Mouse (Mus musculus) urinary bladder, postnatal 14 days (tissue): ENCODE data around the gene Jazf1.

ENCODE experiments used
- DNase-seq: peaks from one replicate; pipeline ENCODE4 v3.0.0; 2021; ENCODE audit warnings: low spot score

Gene Jazf1

GRCm38 (mm10) chr6:53067989-53068874, at the start of gene Jazf1:
TSS of gene Jazf1 (minus strand) at chr6:53068631.
- peak; percentile 50 for DNase-seq

- DNase-seq, result no peak
Measured at GRCm38 (mm10) chr6:53117855-53118254, 49.4 kb upstream of the Jazf1 start.

GRCm38 (mm10) chr6:53086879-53087278, 18.4 kb upstream of the Jazf1 start:
- DNase-seq, result no peak

GRCm38 (mm10) chr6:53081241-53081640, 12.8 kb upstream of the Jazf1 start:
- no peak for DNase-seq

GRCm38 (mm10) chr6:53078671-53079070, 10.2 kb upstream of the Jazf1 start:
- peak; percentile 7 for DNase-seq

- no peak for DNase-seq
Measured at GRCm38 (mm10) chr6:53071732-53072131, 3.3 kb upstream of the Jazf1 start.

GRCm38 (mm10) chr6:53069976-53070575, 1.6 kb upstream of the Jazf1 start:
- no peak for DNase-seq

- no peak for DNase-seq
Measured at GRCm38 (mm10) chr6:53068875-53069178, 396 bp upstream of the Jazf1 start.

GRCm38 (mm10) chr6:53067446-53067988, 914 bp downstream of the Jazf1 start:
- peak; percentile 8 for DNase-seq

GRCm38 (mm10) chr6:53066978-53067377, 1.5 kb downstream of the Jazf1 start:
- DNase-seq, result no peak

GRCm38 (mm10) chr6:53064070-53064469, 4.4 kb downstream of the Jazf1 start:
- DNase-seq, result no peak

- no peak for DNase-seq
Measured at GRCm38 (mm10) chr6:53054909-53055308, 13.5 kb downstream of the Jazf1 start.

GRCm38 (mm10) chr6:53045501-53045900, 22.9 kb downstream of the Jazf1 start:
- DNase-seq, result no peak

- no peak for DNase-seq
Measured at GRCm38 (mm10) chr6:53038176-53038575, 30.3 kb downstream of the Jazf1 start.

GRCm38 (mm10) chr6:53034362-53035011, 33.9 kb downstream of the Jazf1 start:
- DNase-seq, result no peak

GRCm38 (mm10) chr6:53032730-53033484, 35.5 kb downstream of the Jazf1 start:
- DNase-seq, result peak; percentile 21

- no peak for DNase-seq
Measured at GRCm38 (mm10) chr6:53022069-53022468, 46.4 kb downstream of the Jazf1 start.

GRCm38 (mm10) chr6:53021081-53021480, 47.4 kb downstream of the Jazf1 start:
- no peak for DNase-seq

- DNase-seq, result no peak
Measured at GRCm38 (mm10) chr6:53017357-53018205, 50.9 kb downstream of the Jazf1 start.

- no peak for DNase-seq
Measured at GRCm38 (mm10) chr6:53014460-53015455, 53.7 kb downstream of the Jazf1 start.
